Mouse (Mus musculus) midbrain, embryonic 13.5 days (tissue): ENCODE measurements around the gene Tardbp. TPM values are rescaled to one million over a fixed set of nuclear protein-coding genes. Genes with fewer than 3 reads are reported as not detected.
A peak's percentile ranks its signal among the peaks of the same experiment; 100 is the strongest.

ENCODE experiments used
- ATAC-seq: fragments of 200-750 bp; cut with Nextera tagmentation; 2 replicates; pipeline ENCODE4 v1.8.0; 2017; ENCODE audit warnings: mild to moderate bottlenecking, moderate TSS enrichment, moderate library complexity
- H3K27ac ChIP-seq: fragments of 300-500 bp; sonication (generic); 2 replicates; pipeline ENCODE4 v1.5.1; 2015; ENCODE audit warnings: inconsistent platforms, mild to moderate bottlenecking, moderate library complexity
- H3K27me3 ChIP-seq: fragments of 300-500 bp; sonication (generic); 2 replicates; pipeline ENCODE4 v1.6.1; 2015; ENCODE audit warnings: mild to moderate bottlenecking, inconsistent platforms
- H3K36me3 ChIP-seq: fragments of 300-500 bp; sonication (generic); 2 replicates; pipeline ENCODE4 v1.6.1; 2015; ENCODE audit warnings: mild to moderate bottlenecking, inconsistent platforms
- H3K4me1 ChIP-seq: fragments of 300-500 bp; sonication (generic); replicated peaks from 2 replicates; pipeline ENCODE4 v1.6.1; 2015; ENCODE audit warnings: inconsistent platforms
- H3K4me2 ChIP-seq: fragments of 300-500 bp; sonication (generic); replicated peaks from 2 replicates; pipeline ENCODE4 v1.6.1; 2015; ENCODE audit warnings: moderate library complexity, mild to moderate bottlenecking, inconsistent platforms
- H3K4me3 ChIP-seq: fragments of 300-500 bp; sonication (generic); replicated peaks from 2 replicates; pipeline ENCODE4 v1.5.1; 2015; ENCODE audit warnings: mild to moderate bottlenecking, inconsistent platforms
- H3K9ac ChIP-seq: fragments of 300-500 bp; sonication (generic); replicated peaks from 2 replicates; pipeline ENCODE4 v1.6.1; 2015; ENCODE audit warnings: mild to moderate bottlenecking, inconsistent platforms
- H3K9me3 ChIP-seq: fragments of 300-500 bp; sonication (generic); 2 replicates; pipeline ENCODE4 v1.6.1; 2016; ENCODE audit warnings: mild to moderate bottlenecking, inconsistent platforms
- WGBS: fragments of 180-500 bp; shearing (Covaris S2); methylation state at CpG from one replicate; pipeline ENCODE4 v1.1.7; 2015; 5-methylcytosine and 5-hydroxymethylcytosine counted together
- polyA plus RNA-seq: library from polyadenylated mRNA; unstranded; fragments of >200 nt; fragmentation: Nextera tagmentation; extraction: Ambion mirVana; gene quantifications from 2 replicates; pipeline ENCODE4 v1.2.1, GENCODE M21; 2015

Gene Tardbp
- polyA plus RNA-seq, 1 experiment from 2014 or later, result 283 TPM

GRCm38 (mm10) chr4:148610631-148611364 lies 16.0 kb downstream of the Tardbp start:
- no peak for ATAC-seq
- Histone ChIP-seq H3K9me3 (no peaks in the 10 kb centered on the region), H3K4me2 (no peak overlapping the region), H3K4me1 (peaks cover 4% of the 10 kb centered on the region; the same call in 1 of the 2 replicates), H3K27ac (no peak overlapping the region), H3K27me3 (no peaks in the 10 kb centered on the region), H3K9ac (no peak overlapping the region), H3K4me3 (no peak overlapping the region), H3K36me3 (peaks cover 57% of the 10 kb centered on the region)
- 78% methylated on average over 5 of the region's 5 CpGs for WGBS

DNA sequence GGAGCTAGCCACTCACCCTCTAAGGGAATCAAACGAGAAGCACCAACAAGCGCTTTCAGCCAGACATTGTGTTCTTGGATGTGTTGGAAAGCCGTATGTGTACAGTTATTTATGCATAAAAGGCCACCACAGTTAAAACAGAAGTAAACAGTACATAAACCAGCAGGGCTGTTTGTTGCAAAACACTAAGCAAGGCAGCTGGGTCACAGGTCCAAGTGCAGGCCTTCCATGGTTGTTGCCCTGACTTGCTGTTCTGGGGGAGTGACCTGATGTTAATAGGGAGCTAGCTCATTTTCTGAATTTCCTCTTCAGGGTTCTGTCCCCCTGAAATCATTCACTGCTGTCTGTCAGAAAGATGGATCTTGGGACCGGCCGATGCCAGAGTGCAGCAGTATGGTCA lies 17.0 kb downstream of the Tardbp start:
- H3K4me1 ChIP-seq, result peaks cover 4% of the 10 kb centered on the region; the same call in 1 of the 2 replicates

GRCm38 (mm10) chr4:148607758-148608157 lies 19.1 kb downstream of the Tardbp start:
- no peak overlapping the region for H3K9ac ChIP-seq
- H3K27ac ChIP-seq, result no peak overlapping the region; the same call in 1 of the 2 replicates
- WGBS, result 26% methylated on average over 5 of the region's 5 CpGs
- H3K4me1 ChIP-seq, result no peaks in the 10 kb centered on the region
- H3K9me3 ChIP-seq, result no peaks in the 10 kb centered on the region
- H3K36me3 ChIP-seq, result peaks cover 29% of the 10 kb centered on the region
- no peak overlapping the region for H3K4me2 ChIP-seq
- no peaks in the 10 kb centered on the region for H3K27me3 ChIP-seq
- H3K4me3 ChIP-seq, result no peak overlapping the region
- no peak for ATAC-seq

More for the DNA sequence above, 17.0 kb downstream of the Tardbp start:
- no peak overlapping the region for H3K4me3 ChIP-seq
- no peak overlapping the region for H3K4me2 ChIP-seq
- ATAC-seq, result no peak
- 87% methylated on average over 5 of the region's 5 CpGs for WGBS
- no peak overlapping the region for H3K9ac ChIP-seq
- H3K27me3 ChIP-seq, result no peaks in the 10 kb centered on the region
- peaks cover 47% of the 10 kb centered on the region for H3K36me3 ChIP-seq
- H3K9me3 ChIP-seq, result no peaks in the 10 kb centered on the region
- no peak overlapping the region for H3K27ac ChIP-seq

- H3K9ac ChIP-seq, result no peak overlapping the region
- H3K27ac ChIP-seq, result no peak overlapping the region
- peak; percentile 59; the same call in 1 of the 2 replicates for ATAC-seq
- 93% methylated on average over 3 of the region's 3 CpGs for WGBS
- no peaks in the 10 kb centered on the region for H3K27me3 ChIP-seq
- no peaks in the 10 kb centered on the region for H3K4me1 ChIP-seq
- H3K9me3 ChIP-seq, result no peaks in the 10 kb centered on the region
- peaks cover 14% of the 10 kb centered on the region for H3K36me3 ChIP-seq
- H3K4me2 ChIP-seq, result no peak overlapping the region
- H3K4me3 ChIP-seq, result no peak overlapping the region
Measured at GRCm38 (mm10) chr4:148604541-148605165, 22.2 kb downstream of the Tardbp start.

GRCm38 (mm10) chr4:148604141-148604540 lies 22.7 kb downstream of the Tardbp start:
- Histone ChIP-seq H3K27ac (no peak overlapping the region), H3K36me3 (peaks cover 14% of the 10 kb centered on the region; the same call in 1 of the 2 replicates), H3K4me2 (no peak overlapping the region), H3K4me1 (no peaks in the 10 kb centered on the region), H3K27me3 (no peaks in the 10 kb centered on the region), H3K4me3 (no peak overlapping the region), H3K9me3 (no peaks in the 10 kb centered on the region), H3K9ac (no peak overlapping the region)
- ATAC-seq, result no peak
- WGBS, result 83% methylated on average over 7 of the region's 7 CpGs

GRCm38 (mm10) chr4:148603376-148604139 lies 23.3 kb downstream of the Tardbp start:
- H3K9me3 ChIP-seq, result no peaks in the 10 kb centered on the region
- H3K36me3 ChIP-seq, result peaks cover 17% of the 10 kb centered on the region
- no peak overlapping the region for H3K4me2 ChIP-seq
- ATAC-seq, result no peak
- WGBS, result 72% methylated on average over 10 of the region's 10 CpGs
- no peak overlapping the region for H3K4me3 ChIP-seq
- H3K9ac ChIP-seq, result no peak overlapping the region
- H3K4me1 ChIP-seq, result no peaks in the 10 kb centered on the region
- H3K27me3 ChIP-seq, result no peaks in the 10 kb centered on the region
- H3K27ac ChIP-seq, result no peak overlapping the region

- H3K4me3 ChIP-seq, result no peak within 1 kb of the TSS
- H3K36me3 ChIP-seq, result peaks cover 26% of the 10 kb centered on the region
- no peak within 1 kb of the TSS for H3K27ac ChIP-seq
- H3K9me3 ChIP-seq, result no peaks in the 10 kb centered on the region
- ATAC-seq, result no peak
- H3K4me2 ChIP-seq, result no peak within 1 kb of the TSS
- H3K4me1 ChIP-seq, result no peaks in the 10 kb centered on the region
- WGBS, result 91% methylated on average over 14 of the region's 14 CpGs
- H3K27me3 ChIP-seq, result no peaks in the 10 kb centered on the region
- H3K9ac ChIP-seq, result no peak within 1 kb of the TSS
Measured at GRCm38 (mm10) chr4:148602357-148603120, 24.3 kb downstream of the Tardbp start, which contains the start of gene Masp2. Gene Masp2, plus strand, starts transcription at chr4:148602554.

DNA sequence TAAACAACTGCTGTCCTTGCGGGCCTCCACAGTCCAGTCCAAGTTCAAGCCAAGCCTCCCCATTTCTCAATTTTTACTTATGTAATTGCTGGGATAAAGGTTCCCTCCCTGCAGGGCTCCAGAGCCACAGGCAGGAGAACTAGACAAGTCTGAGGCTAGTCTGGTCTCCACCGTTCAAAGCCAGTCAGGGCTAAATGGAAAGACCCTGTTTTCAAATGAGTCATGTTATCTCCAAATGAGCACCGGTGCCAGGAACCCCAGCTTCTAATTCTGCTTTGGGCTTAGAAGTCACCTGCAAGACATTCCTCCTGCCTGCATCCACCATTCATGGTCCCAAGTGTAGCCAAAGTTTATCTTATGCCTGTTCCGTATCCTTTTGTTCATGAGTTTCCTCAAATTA lies 24.9 kb downstream of the Tardbp start:
- H3K9ac ChIP-seq, result no peak overlapping the region
- no peaks in the 10 kb centered on the region for H3K9me3 ChIP-seq
- H3K27me3 ChIP-seq, result no peaks in the 10 kb centered on the region
- no peak overlapping the region for H3K27ac ChIP-seq
- H3K4me1 ChIP-seq, result no peaks in the 10 kb centered on the region
- no peak overlapping the region for H3K4me3 ChIP-seq
- peaks cover 25% of the 10 kb centered on the region for H3K36me3 ChIP-seq
- H3K4me2 ChIP-seq, result no peak overlapping the region
- ATAC-seq, result no peak
- 91% methylated on average over 4 of the region's 4 CpGs for WGBS

DNA sequence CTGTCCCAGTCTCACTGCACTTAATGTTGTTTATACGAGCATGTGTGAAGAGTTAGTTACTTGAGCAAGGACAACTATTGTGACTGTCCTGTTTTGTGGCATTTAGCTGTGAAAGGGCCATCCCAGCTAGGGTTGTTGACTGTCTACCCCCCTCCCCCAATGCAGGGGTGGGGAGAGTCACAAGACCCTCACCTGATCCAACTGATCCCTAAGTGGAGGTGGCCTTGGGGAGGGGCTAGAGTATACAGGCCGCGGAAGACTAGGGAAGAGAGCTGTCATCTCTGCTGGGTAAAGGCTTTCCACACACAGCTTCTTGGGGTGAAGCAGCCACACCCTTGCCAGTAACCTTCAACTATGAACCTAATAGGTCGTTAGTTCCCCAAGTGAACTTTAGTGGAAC lies 26.5 kb downstream of the Tardbp start:
- no peaks in the 10 kb centered on the region for H3K27me3 ChIP-seq
- H3K27ac ChIP-seq, result no peak overlapping the region
- H3K4me1 ChIP-seq, result no peaks in the 10 kb centered on the region
- 91% methylated on average over 4 of the region's 4 CpGs for WGBS
- no peak for ATAC-seq
- H3K9ac ChIP-seq, result no peak overlapping the region
- H3K36me3 ChIP-seq, result peaks cover 41% of the 10 kb centered on the region
- no peak overlapping the region for H3K4me3 ChIP-seq
- H3K4me2 ChIP-seq, result no peak overlapping the region
- no peaks in the 10 kb centered on the region for H3K9me3 ChIP-seq

DNA sequence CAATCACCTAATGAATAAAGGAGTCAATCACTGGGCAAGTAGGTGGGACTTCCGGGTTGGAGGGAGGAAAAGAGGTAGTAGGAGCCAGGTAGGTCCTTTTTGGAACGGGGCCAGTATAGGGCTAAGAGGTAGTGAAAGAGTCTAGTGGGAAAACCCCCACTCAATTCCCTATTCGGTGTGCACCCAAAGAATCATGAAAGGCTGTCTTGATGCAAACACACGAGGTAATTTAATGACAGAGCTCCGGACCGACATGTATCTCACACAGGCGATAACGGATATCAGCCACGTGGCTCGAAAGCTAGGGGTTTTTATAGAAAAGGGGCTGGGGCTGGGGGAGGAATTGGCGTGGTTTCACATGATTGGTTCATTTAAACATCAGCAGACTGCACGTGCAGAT lies 28.0 kb downstream of the Tardbp start:
- H3K9me3 ChIP-seq, result no peaks in the 10 kb centered on the region
- H3K27me3 ChIP-seq, result no peaks in the 10 kb centered on the region
- no peak overlapping the region for H3K27ac ChIP-seq
- no peaks in the 10 kb centered on the region for H3K4me1 ChIP-seq
- peaks cover 56% of the 10 kb centered on the region for H3K36me3 ChIP-seq
- 94% methylated on average over 12 of the region's 12 CpGs for WGBS
- no peak overlapping the region for H3K4me2 ChIP-seq
- H3K9ac ChIP-seq, result no peak overlapping the region
- no peak overlapping the region for H3K4me3 ChIP-seq
- no peak for ATAC-seq

DNA sequence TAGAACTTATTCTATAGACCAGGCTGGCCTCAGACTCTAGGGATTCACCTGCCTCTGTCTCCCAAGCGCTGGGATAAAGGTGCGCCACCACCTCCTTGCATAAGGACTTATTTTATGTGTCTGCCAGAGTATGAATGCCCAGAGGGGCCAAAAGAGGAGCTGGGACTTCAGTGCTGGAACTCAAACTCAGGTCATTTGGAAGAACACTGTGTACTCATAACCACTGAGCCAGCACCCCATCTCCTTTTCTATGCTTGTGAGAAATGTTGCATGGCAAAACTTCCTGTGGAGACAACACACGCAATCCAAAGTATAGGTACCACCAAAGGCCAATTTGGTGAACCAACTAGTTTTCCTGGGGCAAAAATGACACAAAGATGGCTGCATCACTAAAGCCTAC lies 30.1 kb downstream of the Tardbp start:
- no peak overlapping the region for H3K4me2 ChIP-seq
- H3K36me3 ChIP-seq, result peaks cover 66% of the 10 kb centered on the region
- no peaks in the 10 kb centered on the region for H3K27me3 ChIP-seq
- no peak overlapping the region for H3K4me3 ChIP-seq
- 96% methylated on average over 3 of the region's 3 CpGs for WGBS
- H3K9me3 ChIP-seq, result no peaks in the 10 kb centered on the region
- H3K27ac ChIP-seq, result no peak overlapping the region
- ATAC-seq, result no peak
- no peak overlapping the region for H3K9ac ChIP-seq
- H3K4me1 ChIP-seq, result peaks cover 14% of the 10 kb centered on the region
